ENCODE assay signal across 8 mouse cellular contexts in genomic region chr1:151483568-151483967, GRCm38 (mm10). TPM values are rescaled to one million over a fixed set of nuclear protein-coding genes. Genes with fewer than 3 reads are reported as not detected.
DNase-seq lines count a peak whose midpoint lies in the region; ATAC-seq and TF ChIP-seq lines count a peak whose summit lies in the region.

No protein-coding gene starts in this region.

- no peak for TF ChIP-seq POLR2A in brain, embryonic 14.5 days (IDR thresholded peaks at IDR 0.05; ENCODE audit: borderline replicate concordance, extremely low read depth, insufficient read depth, insufficient read length, poor library complexity, severe bottlenecking)

- intact Hi-C loops in heart, postnatal 14 days (cut with DNase I) = no loop called here

- DNase-seq in heart, postnatal 4 days = peak; percentile 19
- no peak for DNase-seq in heart, adult 9 months (ENCODE audit: low spot score in 2 of 2)
- peak; percentile 23 for DNase-seq in brain, embryonic 14.5 days (ENCODE audit: low read depth)
- peak; percentile 56 for DNase-seq in lung, postnatal 36 days
- DNase-seq in MN1 (ENCODE audit: low spot score) = no peak
- no peak for DNase-seq in layer of hippocampus, adult 9-10 months (ENCODE audit: low spot score)
- no peak for DNase-seq in heart, postnatal 14 days

- peak; percentile 54 for ATAC-seq in CD4-positive, CD25-positive, alpha-beta regulatory T cell, adult 4 months

- peak; percentile 27; the same call in 1 of the 2 replicates for TF ChIP-seq CTCF in brain, embryonic 14.5 days (IDR thresholded peaks at IDR 0.05; ENCODE audit: borderline replicate concordance, extremely low read depth, insufficient read depth, insufficient read length)

RNA-seq across cellular contexts. Expression of gene Rnf2, which starts 17.2 kb away (rescaled TPM):
- 10 to 100 TPM; 42.4 to 45.1 TPM for total RNA-seq in heart, postnatal 4 days (2021)
- 100 to 1,000 TPM in 1 of 2 experiments, 10 to 100 TPM in 1; 93.0 to 107 TPM for polyA plus RNA-seq in CD4-positive, CD25-positive, alpha-beta regulatory T cell, adult 4 months (2017; shearing (Covaris generic))
- 115 and 116 TPM in 2 replicates for polyA plus RNA-seq in brain, embryonic 14.5 days (2012; rRNA removed)
- 10 to 100 TPM; 17.0 to 19.8 TPM for total RNA-seq in heart, postnatal 14 days (2021)

RNA-seq across cellular contexts. Expression of gene Trmt1l, which starts 55.2 kb away (rescaled TPM):
- total RNA-seq in heart, postnatal 4 days (2021) = 10 to 100 TPM; 10.7 to 10.8 TPM
- 10 to 100 TPM; 35.7 to 46.8 TPM for polyA plus RNA-seq in CD4-positive, CD25-positive, alpha-beta regulatory T cell, adult 4 months (2017; shearing (Covaris generic))
- polyA plus RNA-seq in brain, embryonic 14.5 days (2012; rRNA removed) = 33.2 and 33.6 TPM in 2 replicates
- total RNA-seq in heart, postnatal 14 days (2021) = 10 to 100 TPM; 19.5 to 22.7 TPM

RNA-seq across cellular contexts. Expression of gene Swt1, which starts 55.3 kb away (rescaled TPM):
- 1 to 10 TPM; 7.0 to 8.7 TPM for total RNA-seq in heart, postnatal 4 days (2021)
- 10 to 100 TPM; 41.5 to 57.0 TPM for polyA plus RNA-seq in CD4-positive, CD25-positive, alpha-beta regulatory T cell, adult 4 months (2017; shearing (Covaris generic))
- 12.0 and 15.0 TPM in 2 replicates for polyA plus RNA-seq in brain, embryonic 14.5 days (2012; rRNA removed)
- 10 to 100 TPM; 10.0 to 12.1 TPM for total RNA-seq in heart, postnatal 14 days (2021)

Comparison
In these comparisons a context has a peak if more than half of its experiments do, and no peak if none do; other contexts are left out.
1. DNase-seq: peak in heart, postnatal 4 days (single experiment), brain, embryonic 14.5 days (single experiment) and lung, postnatal 36 days (single experiment); none in heart, adult 9 months (0 of 2), MN1 (single experiment), layer of hippocampus, adult 9-10 months (single experiment) and heart, postnatal 14 days (0 of 2).